Mouse (Mus musculus): ENCODE measurements around the gene Zfp580. TPM values are rescaled to one million over a fixed set of nuclear protein-coding genes. Genes with fewer than 3 reads are reported as not detected.
A peak's percentile ranks its signal among the peaks of the same experiment; 100 is the strongest.
"Not testable (repeated sequence)": the region's sequence is repeated elsewhere in the genome, so short reads cannot be mapped to it uniquely, and the experiment has no call there.

The Zfp580 gene
- polyA plus RNA-seq, 1 experiment from 2014 or later: 22.4 TPM

DNA sequence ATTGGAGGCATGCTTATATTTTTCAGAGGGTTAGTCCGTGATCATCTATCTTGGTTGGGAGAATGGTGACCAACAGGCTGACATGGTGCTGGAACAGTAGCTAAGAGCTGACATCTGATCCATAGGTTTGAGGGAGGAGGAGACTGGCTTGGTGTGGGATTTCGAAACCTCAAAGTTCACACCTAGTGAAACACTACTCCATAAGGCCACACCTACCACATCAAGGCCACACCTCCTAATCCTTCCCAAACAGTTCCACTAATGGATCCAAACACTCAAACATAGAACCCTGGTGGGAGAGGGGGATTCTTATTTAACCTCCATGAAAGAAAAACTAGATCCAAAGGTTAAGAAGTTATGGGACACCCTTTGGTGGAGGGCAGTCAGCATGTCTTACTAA lies 34.4 kb upstream of the Zfp580 start:
- DNase-seq (ENCODE audit: low read depth, low spot score) (no peak), ATAC-seq (no peak)
- no peaks in the 10 kb centered on the region for H3K27me3 ChIP-seq
- POLR2A ChIA-PET: interaction anchor here (1.8 kb wide), 1 partner anchor 44 kb away, joined by 12 read pairs; no protein-coding TSS in a partner anchor
- in situ Hi-C loops (cut with MboI; ENCODE audit: low pct_unique_long_range_greater_than_20kb): loop anchor here (5.0 kb wide), 1 partner anchor 45 kb away; the partner anchor contains the start of gene U2af2
- no peak for TF ChIP-seq CTCF (IDR thresholded peaks at IDR 0.05)
- CTCF ChIA-PET: interaction anchor here (1.2 kb wide), 2 partner anchors 21 to 53 kb away, joined by 3 read pairs; partner anchors contain the start of gene Sbk2

DNA sequence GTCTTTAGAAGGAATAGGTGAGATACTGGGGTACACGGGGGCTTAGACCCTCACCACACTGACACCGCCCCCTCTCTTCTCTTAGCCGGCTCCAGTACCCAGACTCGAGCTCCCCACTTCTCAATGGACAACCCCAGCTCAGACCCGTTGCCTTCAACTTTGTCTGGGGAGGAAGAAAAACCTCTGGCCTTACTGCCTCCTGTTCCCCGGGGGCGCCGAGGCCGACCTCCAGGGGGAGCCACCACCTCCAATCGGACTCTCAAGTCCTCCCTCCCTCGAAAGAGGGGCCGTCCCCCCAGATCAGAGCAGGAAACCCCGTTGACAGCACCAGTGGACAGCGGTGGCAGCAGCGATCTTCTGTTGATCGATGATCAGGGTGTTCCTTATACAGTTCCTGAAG lies 34.0 kb upstream of the Zfp580 start:
- no peak for ATAC-seq

DNA sequence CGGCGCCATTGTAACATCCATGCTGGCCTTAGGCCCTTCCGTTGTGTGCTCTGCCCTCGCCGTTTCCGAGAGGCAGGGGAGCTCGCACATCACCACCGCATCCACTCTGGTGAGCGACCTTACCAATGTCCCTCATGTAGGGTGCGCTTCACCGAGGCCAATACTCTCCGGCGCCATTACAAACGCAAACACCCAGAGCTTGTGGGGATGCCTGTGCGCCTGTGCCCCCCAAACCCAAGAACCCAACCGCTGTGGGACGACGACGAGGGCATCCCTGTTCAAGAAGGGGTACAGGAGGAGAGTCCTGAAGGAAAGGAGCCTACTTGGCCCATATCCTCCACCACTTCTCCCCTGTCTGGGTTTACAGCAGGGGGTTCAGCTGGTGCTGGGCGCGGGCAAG lies 33.4 kb upstream of the Zfp580 start:
- no peaks in the 10 kb centered on the region for H3K27me3 ChIP-seq
- POLR2A ChIA-PET: no interaction called here
- CTCF ChIA-PET: interaction anchor here (1.2 to 2.3 kb wide), 2 partner anchors 21 to 42 kb away, joined by 3 to 8 read pairs; no protein-coding TSS in a partner anchor
- in situ Hi-C loops (cut with MboI; ENCODE audit: low pct_unique_long_range_greater_than_20kb): loop anchor here (5.0 kb wide), 1 partner anchor 44 kb away; the partner anchor contains the start of gene U2af2
- TF ChIP-seq CTCF (IDR thresholded peaks at IDR 0.05): no peak
- ATAC-seq (no peak), DNase-seq (ENCODE audit: low read depth, low spot score) (no peak)

More for the DNA sequence above, 34.0 kb upstream of the Zfp580 start:
- in situ Hi-C loops (cut with MboI; ENCODE audit: low pct_unique_long_range_greater_than_20kb): loop anchor here (5.0 kb wide), 1 partner anchor 45 kb away; the partner anchor contains the start of gene U2af2
- ChIA-PET POLR2A (no interaction called here), CTCF (interaction anchor here (1.2 to 2.3 kb wide), 2 partner anchors 43 to 53 kb away, joined by 3 to 8 read pairs; partner anchors contain the start of gene Sbk2)
- H3K27me3 ChIP-seq: no peaks in the 10 kb centered on the region
- no peak for TF ChIP-seq CTCF (IDR thresholded peaks at IDR 0.05)
- DNase-seq (ENCODE audit: low read depth, low spot score): no peak

DNA sequence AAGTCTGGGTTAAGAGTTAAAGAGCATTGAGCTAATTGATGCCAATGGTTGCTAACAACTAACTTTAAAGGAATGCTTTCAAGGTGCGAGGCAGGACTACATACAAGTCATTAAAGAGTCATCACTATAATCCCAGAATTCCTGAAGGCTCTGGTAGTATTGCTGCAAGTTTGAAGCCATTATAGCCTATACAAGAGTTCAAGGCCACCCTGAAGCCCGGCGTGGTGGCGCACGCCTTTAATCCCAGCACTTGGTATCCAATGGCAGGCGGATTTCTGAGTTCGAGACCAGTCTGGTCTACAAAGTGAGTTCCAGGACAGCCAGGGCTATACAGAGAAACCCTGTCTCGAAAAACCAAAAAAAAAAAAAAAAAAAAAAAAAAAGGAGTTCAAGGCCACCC lies 31.8 kb upstream of the Zfp580 start:
- POLR2A ChIA-PET: interaction anchor here (1.7 to 2.0 kb wide), 2 partner anchors 18 to 43 kb away, joined by 4 to 15 read pairs; partner anchors contain the start of genes U2af2 and Zfp784
- in situ Hi-C loops (cut with MboI; ENCODE audit: low pct_unique_long_range_greater_than_20kb): loop anchor here (5.0 kb wide), 1 partner anchor 43 kb away; the partner anchor contains the start of gene U2af2
- H3K27me3 ChIP-seq; DNase-seq (ENCODE audit: low read depth, low spot score); ATAC-seq: not testable (repeated sequence)
- CTCF ChIA-PET: interaction anchor here (2.3 kb wide), 1 partner anchor 41 kb away, joined by 8 read pairs; no protein-coding TSS in a partner anchor

DNA sequence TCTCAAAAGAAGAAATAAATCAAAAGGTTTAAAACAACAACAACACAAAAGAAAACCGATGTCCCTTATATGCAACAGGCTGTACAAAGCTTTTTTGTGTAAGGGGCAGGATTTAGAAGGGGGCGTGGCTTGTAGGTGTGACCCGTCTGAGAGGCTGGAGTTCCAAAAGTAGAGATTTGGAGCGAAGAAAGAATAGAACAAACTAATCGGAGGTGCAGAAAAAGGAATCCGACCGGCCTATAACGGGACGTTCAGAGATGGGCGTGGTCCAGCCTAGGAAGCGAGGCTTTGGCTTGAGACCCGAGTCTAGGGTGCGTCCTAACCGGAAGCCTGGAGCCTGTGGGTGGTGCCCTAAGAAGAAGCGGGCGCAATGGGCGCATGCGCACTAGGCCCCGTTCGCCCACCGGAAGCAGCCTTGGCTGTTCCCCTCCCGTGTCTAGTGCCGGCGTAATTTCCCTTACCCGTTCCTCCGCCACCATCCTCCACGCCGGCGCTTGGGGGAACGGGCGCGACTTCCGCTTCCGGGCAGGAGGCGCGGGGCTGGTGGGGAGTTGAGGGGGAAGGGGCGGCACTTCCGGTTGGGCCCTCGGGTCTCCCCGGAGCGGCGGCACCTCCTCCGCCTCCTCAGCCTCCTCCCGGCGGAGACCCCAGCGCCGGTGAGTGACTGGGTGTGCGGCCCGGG lies 31.2 kb upstream of the Zfp580 start, which contains the start of the genes Zfp865 and Ccdc106:
TSS of gene Zfp865 (plus strand) at position 377 of the 682 bp plus-strand sequence.
TSS of gene Ccdc106 (plus strand) at position 554 of the 682 bp plus-strand sequence.
- no peaks in the 10 kb centered on the region for H3K27me3 ChIP-seq
- DNase-seq (ENCODE audit: low read depth, low spot score) (peak; percentile 95), ATAC-seq (peak; percentile 87)
- ChIA-PET POLR2A (interaction anchor here (1.3 to 2.0 kb wide), 3 partner anchors 14 to 42 kb away, joined by 3 to 15 read pairs (median 4); partner anchors contain the start of genes 4632433K11Rik, U2af2 and Zfp784), CTCF (no interaction called here)
- no peak for TF ChIP-seq CTCF (IDR thresholded peaks at IDR 0.05)
- in situ Hi-C loops (cut with MboI; ENCODE audit: low pct_unique_long_range_greater_than_20kb): loop anchor here (5.0 kb wide), 1 partner anchor 42 kb away; the partner anchor contains the start of gene U2af2

DNA sequence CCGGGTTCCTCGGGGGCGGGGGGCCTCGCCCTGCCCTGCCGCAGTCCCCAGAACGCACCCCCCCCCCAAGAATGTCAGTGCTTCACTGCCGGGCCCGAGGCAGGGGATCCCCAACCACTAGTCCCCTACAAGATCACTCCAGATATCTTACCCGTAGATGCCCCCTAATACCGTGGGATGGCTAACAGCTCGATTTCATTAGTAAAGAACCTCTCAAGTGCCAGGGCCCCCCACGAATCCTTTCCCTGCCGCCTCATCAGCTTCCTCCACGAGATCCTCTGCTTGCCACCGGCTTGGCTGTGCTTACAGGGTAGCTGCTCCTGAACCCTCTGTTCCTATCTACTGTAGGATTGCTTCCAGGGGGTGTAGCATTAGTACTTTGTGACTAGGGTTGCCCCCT lies 30.7 kb upstream of the Zfp580 start:
- no peaks in the 10 kb centered on the region for H3K27me3 ChIP-seq
- in situ Hi-C loops (cut with MboI; ENCODE audit: low pct_unique_long_range_greater_than_20kb): no loop called here
- POLR2A ChIA-PET: interaction anchor here (1.3 to 2.0 kb wide), 4 partner anchors 14 to 42 kb away, joined by 3 to 15 read pairs (median 4); partner anchors contain the start of genes 4632433K11Rik, U2af2 and Zfp784
- CTCF ChIA-PET: no interaction called here
- no peak for TF ChIP-seq CTCF (IDR thresholded peaks at IDR 0.05)
- no peak for DNase-seq (ENCODE audit: low read depth, low spot score)
- peak; percentile 15 for ATAC-seq

DNA sequence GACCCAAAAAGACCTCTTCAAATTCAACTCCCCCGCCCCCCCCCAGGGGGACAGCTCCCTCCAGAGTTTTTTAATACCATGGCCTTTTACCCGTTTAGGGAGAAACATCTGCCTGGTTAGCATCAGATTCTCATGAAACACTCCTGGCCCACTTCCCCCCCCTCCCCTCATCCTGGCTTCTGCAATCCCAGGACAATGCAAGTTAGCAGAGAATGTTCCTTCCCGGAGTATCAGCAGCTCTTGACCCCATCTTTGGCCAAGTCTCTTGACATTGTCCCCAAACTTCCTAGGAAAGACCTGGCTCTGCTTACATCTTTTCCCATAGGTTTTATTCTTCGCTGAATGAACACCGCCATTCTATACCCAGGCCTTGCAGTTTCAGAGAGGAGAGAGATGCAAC lies 30.1 kb upstream of the Zfp580 start:
- in situ Hi-C loops (cut with MboI; ENCODE audit: low pct_unique_long_range_greater_than_20kb): no loop called here
- no peak for TF ChIP-seq CTCF (IDR thresholded peaks at IDR 0.05)
- ATAC-seq (no peak), DNase-seq (ENCODE audit: low read depth, low spot score) (no peak)
- POLR2A ChIA-PET: interaction anchor here (1.3 to 1.7 kb wide), 3 partner anchors 13 to 24 kb away, joined by 3 to 15 read pairs (median 3); partner anchors contain the start of genes 4632433K11Rik and Zfp784
- H3K27me3 ChIP-seq: no peaks in the 10 kb centered on the region
- CTCF ChIA-PET: no interaction called here

DNA sequence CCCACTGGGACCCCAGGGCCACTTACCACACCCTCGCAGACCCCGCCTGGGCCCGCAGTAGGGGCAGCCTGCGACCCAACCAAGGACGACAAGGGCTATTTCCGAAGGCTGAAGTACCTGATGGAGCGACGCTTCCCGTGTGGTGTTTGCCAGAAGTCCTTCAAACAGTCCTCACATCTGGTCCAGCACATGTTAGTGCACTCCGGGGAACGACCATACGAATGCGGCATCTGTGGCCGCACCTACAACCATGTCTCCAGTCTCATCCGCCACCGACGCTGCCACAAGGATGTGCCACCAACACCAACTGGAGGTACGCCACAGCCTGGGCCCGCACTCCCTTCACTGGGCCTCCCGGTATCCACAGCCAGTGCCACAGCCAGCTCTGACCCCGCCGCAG lies 21.8 kb upstream of the Zfp580 start:
- POLR2A ChIA-PET: no interaction called here
- no peak for ATAC-seq
- DNase-seq (ENCODE audit: low read depth, low spot score): no peak
- CTCF ChIA-PET: no interaction called here
- in situ Hi-C loops (cut with MboI; ENCODE audit: low pct_unique_long_range_greater_than_20kb): no loop called here
- no peak for TF ChIP-seq CTCF (IDR thresholded peaks at IDR 0.05)
- no peaks in the 10 kb centered on the region for H3K27me3 ChIP-seq

DNA sequence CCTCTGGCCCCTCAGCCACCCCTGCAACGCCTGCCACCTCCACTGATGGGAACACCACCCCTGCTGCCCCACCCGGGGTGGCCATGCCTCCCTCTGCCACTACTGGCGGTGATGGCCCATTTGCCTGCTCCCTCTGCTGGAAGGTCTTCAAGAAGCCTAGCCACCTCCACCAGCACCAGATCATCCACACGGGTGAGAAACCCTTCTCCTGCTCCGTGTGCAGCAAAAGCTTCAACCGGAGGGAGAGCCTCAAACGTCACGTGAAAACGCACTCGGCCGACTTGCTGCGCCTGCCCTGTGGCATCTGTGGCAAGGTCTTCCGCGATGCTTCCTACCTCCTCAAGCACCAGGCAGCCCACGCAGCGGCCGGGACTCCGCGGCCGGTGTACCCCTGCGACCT lies 21.4 kb upstream of the Zfp580 start:
- CTCF ChIA-PET: no interaction called here
- in situ Hi-C loops (cut with MboI; ENCODE audit: low pct_unique_long_range_greater_than_20kb): no loop called here
- no peaks in the 10 kb centered on the region for H3K27me3 ChIP-seq
- no peak for TF ChIP-seq CTCF (IDR thresholded peaks at IDR 0.05)
- ATAC-seq (no peak), DNase-seq (ENCODE audit: low read depth, low spot score) (no peak)
- POLR2A ChIA-PET: no interaction called here

DNA sequence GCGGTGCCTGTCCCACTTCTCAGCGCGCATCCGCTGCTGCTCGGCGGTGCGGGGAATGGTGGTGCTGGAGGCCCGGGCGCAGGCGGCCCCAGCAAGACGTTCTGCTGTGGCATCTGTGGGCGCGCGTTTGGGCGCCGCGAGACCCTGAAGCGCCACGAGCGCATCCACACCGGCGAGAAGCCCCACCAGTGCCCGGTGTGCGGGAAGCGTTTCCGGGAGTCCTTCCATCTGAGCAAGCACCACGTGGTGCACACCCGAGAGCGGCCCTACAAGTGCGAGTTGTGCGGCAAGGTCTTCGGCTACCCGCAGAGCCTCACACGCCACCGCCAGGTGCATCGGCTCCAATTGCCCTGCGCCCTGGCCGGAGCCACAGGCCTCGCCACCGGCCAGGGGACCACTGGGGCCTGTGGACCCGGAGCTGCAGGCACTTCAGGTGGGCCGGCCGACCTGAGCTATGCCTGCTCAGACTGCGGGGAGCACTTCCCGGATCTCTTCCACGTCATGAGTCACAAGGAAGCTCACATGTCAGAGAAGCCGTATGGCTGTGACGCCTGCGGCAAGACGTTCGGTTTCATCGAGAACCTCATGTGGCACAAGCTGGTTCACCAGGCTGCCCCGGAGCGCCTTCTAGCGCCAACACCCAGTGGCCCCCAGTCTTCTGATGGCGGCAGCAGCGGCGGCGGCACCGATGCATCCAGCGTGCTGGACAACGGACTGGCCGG lies 20.6 kb upstream of the Zfp580 start:
- ChIA-PET CTCF (no interaction called here), POLR2A (no interaction called here)
- DNase-seq (ENCODE audit: low read depth, low spot score) (no peak), ATAC-seq (no peak)
- in situ Hi-C loops (cut with MboI; ENCODE audit: low pct_unique_long_range_greater_than_20kb): no loop called here
- no peaks in the 10 kb centered on the region for H3K27me3 ChIP-seq
- no peak for TF ChIP-seq CTCF (IDR thresholded peaks at IDR 0.05)
